Mouse (Mus musculus) heart, postnatal 10 days (tissue): ENCODE results near the gene Slc4a1. TPM values are rescaled to one million over a fixed set of nuclear protein-coding genes. Genes with fewer than 3 reads are reported as not detected.
"Not testable (repeated sequence)": the region's sequence is repeated elsewhere in the genome, so short reads cannot be mapped to it uniquely, and the experiment has no call there.

Source experiments
- DNase-seq, 2 experiments: peaks; one replicate each; pipeline ENCODE4 v3.0.0; 2021
- intact Hi-C: fragments of 180-260 bp; cut with DNase I; formaldehyde crosslinking; loops from one replicate; pipeline ENCODE4 v1.15.1; 2025
- total RNA-seq, 2 experiments: library from RNA; stranded (reverse); gene quantifications; 2 replicates each; pipeline ENCODE4 v1.2.3; 2021

The Slc4a1 gene
- total RNA-seq: 10 to 100 TPM in 1 of 2 experiments, 1 to 10 TPM in 1; 3.5 to 13.0 TPM

DNA sequence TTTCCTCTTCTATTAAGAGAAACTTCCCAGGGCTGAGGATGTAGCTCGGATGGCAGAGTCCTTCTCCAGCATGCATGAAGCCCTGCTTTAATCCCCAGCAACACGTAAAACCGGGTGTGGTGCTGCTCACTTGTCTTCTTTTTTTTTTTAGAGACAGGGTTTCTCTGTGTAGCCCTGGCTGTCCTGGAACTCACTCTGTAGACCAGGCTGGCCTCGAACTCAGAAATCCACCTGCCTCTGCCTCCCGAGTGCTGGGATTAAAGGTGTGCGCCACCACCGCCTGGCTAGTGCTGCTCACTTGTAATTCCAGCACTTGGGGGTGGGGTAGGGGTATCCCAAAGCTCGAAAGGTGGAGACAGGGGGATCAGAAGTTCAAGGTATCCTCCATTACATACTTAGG, at the start of gene Slc4a1:
Gene Slc4a1, minus strand, starts transcription at position 101 of the 400 bp plus-strand sequence.
- DNase-seq, intact Hi-C loops: not testable (repeated sequence)

DNA sequence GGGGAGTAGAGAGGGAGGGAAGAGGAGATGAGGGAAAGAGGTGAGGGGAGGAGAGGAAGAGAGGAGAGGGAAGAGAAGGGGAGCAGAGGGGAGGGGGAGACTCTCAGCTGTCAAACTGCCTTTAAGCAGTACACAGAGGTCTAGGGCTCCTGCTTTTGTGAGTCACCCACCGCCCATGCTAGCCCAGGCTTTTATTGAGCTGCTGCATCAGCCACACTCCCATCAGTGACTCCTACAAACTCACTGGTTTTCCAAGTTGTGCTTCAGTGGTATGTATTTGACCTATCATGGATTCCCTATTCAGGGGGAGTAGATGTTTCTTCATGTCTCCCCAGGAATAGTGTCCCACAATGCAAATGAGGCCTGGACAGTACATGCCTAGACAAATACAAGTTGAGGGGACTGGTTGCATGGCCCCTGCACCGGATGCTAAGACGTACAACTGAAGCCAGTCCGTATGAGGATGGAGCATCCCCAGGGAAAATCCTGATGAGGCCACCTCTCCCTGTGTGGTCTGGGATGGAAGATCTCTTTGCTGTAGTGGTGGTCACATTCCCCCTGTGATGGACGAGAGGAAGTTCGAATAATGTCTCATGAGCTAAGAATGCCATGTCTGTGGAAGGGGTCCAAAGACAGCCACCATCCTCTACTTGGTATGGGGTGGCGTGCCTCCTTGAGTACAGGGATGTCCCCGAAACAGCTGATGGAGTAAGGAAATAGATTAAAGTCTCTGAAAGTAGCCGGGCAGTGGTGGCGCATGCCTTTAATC, 49.2 kb upstream of the Slc4a1 start:
- intact Hi-C loops: loop anchor here (2.0 kb wide), 1 partner anchor 14 kb away; no protein-coding TSS in a partner anchor
- DNase-seq: no peak

DNA sequence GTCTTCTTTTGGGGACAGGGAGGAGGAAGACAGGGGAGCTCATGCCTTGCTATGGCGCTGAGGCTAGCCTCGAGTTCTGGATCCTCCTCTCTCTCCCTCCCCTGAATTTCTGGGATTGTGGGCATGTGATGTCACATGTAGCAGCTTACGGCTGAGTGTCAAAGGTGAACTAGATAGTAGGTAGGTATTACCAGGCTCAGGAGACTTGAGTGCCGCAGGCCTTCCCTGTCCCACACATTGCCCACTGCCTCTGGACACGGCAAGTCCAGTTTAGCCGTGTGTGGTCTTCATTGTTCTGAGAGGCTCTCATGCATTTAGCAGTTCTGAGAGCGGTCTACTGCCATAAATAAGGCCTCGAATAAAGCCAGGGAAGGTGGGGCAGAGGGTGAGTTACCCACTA, 47.1 kb upstream of the Slc4a1 start:
- intact Hi-C loops: no loop called here
- DNase-seq: no peak

DNA sequence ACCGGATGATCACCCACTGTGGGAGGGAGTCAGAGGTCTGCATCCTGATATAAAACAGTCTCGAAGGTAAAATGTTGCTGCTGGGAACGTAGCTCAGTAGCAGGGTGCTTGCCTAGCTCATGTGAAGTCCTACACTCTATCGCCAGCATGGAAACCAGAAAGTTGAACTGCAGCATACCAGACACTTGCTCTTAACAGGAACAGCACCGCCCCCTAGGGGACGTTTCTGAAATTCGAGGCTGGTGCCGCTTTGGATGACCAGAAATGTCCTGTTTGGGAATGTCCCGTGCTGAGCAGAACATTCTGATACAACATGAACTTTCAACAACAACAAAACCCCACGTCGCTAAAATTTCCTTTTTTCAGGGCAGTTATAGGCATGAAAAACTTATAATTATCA, 45.7 kb upstream of the Slc4a1 start:
- peak; percentile 94 to 97 for DNase-seq
- intact Hi-C loops: loop anchor here (1.0 kb wide), 1 partner anchor 102 kb away; no protein-coding TSS in a partner anchor

DNA sequence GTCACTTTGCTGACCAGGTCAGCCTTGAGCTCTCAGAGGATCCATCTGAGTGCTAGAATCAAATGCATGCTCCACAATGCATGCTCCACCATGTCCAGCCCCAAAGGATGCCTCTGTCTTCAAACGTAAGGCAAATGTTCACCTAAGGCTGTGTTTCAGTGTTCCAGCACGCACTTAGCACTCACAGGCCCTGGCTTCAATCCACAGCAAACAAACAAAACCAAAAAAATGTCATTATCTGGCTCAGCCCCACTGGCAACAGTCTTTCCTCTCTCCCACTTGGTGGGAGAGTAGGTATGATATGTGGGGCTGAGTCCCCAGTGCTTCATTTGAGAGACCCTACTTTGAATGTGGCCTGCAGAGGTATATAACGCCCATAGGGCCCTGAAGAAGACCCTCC, 45.1 kb upstream of the Slc4a1 start:
- no peak for DNase-seq
- intact Hi-C loops: loop anchor here (1.0 kb wide), 1 partner anchor 102 kb away; no protein-coding TSS in a partner anchor

DNA sequence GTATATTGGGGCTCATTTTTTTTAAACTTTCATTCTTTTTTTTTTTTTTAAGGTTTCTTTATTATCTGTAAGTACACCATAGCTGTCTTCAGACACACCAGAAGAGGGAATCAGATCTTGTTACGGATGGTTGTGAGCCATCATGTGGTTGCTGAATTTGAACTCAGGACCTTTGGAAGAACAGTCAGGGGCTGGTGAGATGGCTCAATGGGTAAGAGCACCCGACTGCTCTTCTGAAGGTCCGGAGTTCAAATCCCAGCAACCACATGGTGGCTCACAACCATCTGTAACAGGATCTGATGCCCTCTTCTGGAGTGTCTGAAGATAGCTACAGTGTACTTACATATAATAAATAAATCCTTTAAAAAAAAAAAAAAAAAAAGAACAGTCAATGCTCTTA, 44.3 kb upstream of the Slc4a1 start:
- intact Hi-C loops, DNase-seq: not testable (repeated sequence)

DNA sequence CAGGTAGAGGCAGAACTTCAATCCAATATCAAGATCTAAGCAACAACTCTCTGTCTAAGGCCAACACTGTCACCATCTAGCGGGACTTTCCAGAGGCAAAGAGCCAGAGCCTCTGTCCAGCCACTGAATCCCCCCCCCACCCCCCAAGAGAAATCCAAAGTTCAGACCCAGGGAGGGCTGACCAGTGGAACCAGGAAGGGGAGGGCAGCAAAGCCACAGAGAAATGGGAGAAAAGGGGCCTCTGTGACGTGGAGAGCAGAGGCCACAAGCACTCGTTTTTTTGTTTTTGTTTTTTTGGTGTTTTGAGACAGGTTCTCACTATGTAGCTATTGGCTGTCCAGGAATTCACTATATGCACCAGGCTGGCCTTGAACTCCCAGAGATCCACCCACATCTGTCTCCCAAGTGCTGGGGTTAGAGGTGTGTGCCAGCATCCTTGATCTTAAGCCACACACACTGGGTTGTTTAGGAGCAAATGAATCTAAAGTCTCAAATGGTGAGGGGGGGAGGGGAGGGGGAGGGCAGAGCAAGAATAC, 43.9 kb upstream of the Slc4a1 start:
- no peak for DNase-seq
- intact Hi-C loops: no loop called here

DNA sequence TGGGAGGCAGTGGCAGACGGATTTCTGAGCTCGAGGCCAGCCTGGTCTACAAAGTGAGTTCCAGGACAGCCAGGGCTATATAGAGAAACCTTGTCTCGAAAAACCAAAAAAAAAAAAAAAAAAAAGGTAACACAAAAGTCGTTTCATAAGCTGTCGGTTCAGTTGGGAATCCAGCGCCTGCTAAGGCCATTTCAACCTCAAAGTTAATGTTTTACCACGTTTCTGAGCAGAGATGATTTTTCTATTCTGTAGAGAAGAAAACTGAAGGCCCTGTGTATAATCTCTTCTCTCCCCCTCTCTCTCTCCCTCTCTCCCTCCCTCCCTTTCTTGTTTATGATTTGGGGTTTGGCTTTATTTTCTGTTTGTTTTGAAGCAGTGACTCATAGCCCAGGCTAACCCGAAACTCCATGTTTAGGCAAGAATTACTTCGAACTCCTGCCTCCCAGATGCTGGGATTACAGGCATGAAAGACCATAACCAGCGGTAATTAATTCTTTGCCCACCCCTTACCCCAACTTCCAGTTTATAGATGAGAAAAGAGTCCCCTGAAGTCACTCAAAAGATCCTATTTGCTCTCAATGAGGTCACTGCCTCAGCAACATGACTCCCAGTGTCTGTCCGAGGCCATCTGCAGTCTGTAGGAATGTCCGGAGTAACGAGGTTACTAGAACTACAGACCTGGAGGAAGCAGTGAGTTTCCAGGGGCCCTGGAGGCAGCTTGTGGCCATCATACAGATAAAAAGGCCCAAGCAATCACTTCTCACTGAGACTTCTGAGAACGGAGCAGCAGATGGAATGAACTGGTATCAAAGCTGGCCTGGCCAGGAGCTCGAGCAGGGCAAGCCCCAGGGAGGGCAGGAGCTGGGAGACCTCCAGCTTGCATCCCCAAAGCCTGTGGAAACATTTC, 43.1 kb upstream of the Slc4a1 start:
- DNase-seq: no peak
- intact Hi-C loops: no loop called here

DNA sequence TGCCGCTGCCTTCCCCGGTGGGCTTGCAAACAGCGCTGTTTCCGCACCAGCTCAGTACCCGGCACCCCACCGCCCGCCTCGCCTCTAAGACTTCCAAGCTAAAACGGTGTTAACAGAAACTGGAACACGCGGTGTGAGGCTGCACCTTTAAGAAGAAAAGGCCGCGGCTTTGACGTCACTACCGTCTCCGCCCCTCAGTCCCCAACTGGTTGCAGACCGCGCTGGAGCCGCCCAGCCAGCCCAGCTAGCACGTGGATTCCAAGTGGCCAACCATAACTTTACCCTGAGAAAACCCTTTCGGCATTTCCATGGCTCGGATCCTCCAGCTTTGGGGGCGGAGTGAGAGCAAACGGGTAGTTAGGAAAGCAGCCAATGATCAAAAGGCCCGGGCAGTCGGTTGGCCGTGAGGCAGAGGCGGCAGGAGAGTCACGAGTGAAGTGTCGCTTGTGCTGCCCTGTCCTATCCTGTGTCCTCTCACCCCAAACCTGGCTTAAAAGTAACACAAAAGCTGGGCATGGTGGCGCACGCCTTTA, 42.4 kb upstream of the Slc4a1 start:
- DNase-seq: peak; percentile 99
- intact Hi-C loops: no loop called here

DNA sequence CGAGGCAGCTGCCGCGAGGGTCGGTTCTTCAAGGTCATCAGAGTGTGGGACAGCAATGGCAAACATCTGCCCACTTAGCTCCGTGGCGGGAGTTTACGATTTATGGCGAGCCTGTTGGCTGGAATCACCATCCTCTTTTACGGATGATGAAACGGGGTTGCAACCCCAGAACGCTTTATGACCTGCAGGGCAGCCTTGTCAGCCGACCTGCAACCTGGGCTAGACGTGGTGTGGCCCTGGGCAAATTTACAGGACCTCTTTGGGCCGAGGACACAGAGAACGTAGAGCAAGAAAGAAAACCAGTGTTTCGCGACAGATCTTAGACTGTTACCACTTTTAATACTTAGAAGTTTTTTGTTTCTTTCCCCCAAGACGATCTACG, 41.8 kb upstream of the Slc4a1 start, which contains the start of gene Slc25a39:
Gene Slc25a39, minus strand, starts transcription at position 113 of the 382 bp plus-strand sequence.
- no peak for DNase-seq
- intact Hi-C loops: loop anchor here (1.0 kb wide), 1 partner anchor 92 kb away; no protein-coding TSS in a partner anchor

DNA sequence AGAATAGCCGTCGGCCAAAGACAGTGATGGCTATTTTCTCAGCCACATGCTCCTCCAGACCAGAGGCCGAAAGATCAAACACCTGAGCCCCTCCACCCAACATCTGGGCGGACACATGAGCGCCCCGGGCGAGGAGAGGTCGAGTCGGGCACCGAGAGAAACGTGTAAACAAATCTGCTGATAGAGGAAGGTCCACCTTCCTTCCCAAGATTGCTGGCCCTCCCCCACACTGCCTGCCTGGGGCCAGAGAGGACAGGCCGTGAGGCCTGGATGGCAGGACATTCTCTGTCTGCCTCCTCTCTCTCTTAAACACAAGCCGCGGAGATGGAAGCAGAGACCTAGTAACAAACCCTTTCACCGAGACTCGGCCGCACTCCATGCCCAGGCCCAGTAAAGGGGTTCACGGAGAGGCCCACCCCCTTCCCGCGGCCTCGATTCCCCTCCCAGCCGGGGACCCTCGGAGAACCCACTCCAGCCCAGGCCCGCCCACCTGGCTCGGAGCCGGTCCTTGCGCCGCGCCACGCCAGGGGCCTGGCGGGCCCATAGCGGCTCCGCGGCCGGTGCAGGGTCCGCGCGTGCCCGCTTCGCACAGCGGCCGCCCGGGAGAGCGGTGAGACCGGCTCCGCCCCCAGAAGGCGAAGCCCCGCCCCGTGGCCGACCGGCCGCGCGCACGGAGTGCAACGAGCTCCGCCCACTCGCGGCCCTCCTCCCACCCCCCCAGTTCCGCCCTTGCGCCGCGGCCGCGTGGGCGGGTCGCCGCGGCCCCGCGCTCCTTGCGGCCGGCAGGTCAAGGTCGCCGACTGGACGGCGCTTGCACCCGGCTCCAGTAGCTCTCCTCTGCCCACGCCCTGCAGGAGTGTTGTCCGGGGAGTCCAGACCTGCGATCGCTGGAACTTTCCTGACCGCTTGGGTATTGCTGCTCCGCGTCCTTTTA, 41.2 kb upstream of the Slc4a1 start:
- DNase-seq: peak; percentile 95
- intact Hi-C loops: loop anchor here (1.0 kb wide), 1 partner anchor 91 kb away; no protein-coding TSS in a partner anchor

DNA sequence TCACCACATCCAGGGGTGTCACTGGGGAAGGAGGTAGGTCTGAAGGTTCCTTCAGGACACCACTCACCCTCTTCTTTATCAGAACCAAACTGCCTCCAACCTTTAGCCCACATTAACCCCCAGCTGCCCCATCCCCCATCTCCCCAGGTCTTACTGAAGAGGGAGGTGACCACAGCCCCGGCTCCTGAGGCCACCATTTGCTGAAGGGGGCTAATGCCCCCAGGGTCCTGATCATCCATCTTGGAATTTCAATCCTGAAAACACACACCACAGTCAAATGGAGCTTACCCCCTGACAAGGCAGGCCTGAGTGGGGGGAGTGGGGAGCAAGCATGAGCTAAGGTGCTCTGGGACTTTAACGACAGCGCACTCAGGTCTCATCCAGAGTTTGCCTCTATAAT, 40.4 kb upstream of the Slc4a1 start:
- intact Hi-C loops: no loop called here
- DNase-seq: no peak

DNA sequence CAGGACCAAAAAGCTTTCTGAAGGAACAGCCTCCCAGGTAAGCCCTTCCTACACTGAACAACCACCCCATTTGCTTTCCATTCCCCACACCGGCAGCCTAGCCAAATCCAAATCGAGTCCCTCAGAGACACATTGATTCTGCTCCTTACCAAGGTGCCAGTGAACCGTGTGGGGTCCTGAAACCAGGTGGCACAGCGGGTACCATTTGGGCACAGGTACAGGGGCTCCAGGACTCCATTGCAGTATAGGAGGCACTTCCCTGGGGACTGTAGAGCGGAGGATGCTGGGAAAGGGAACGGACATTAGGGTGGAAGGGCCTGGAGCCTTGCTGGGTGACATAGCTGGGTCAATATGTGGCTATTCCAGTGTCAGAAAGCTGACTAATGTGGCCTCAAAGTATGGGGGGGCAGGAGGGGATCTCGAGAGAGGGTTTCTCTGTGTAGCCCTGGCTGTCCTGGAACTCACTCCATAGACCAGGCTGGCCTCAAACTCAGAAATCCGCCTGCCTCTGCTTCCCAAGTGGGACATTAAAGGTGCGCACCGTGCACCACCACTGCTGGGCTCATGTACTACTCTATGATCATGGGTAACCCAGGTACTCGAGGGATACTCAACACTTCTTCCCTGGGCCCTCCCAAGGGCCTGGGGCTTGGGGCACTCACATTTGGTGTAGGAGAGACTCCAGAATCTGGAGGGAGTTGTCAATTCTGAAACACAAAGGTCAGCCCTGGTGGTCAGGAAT, 39.7 kb upstream of the Slc4a1 start:
- intact Hi-C loops: no loop called here
- DNase-seq: no peak

DNA sequence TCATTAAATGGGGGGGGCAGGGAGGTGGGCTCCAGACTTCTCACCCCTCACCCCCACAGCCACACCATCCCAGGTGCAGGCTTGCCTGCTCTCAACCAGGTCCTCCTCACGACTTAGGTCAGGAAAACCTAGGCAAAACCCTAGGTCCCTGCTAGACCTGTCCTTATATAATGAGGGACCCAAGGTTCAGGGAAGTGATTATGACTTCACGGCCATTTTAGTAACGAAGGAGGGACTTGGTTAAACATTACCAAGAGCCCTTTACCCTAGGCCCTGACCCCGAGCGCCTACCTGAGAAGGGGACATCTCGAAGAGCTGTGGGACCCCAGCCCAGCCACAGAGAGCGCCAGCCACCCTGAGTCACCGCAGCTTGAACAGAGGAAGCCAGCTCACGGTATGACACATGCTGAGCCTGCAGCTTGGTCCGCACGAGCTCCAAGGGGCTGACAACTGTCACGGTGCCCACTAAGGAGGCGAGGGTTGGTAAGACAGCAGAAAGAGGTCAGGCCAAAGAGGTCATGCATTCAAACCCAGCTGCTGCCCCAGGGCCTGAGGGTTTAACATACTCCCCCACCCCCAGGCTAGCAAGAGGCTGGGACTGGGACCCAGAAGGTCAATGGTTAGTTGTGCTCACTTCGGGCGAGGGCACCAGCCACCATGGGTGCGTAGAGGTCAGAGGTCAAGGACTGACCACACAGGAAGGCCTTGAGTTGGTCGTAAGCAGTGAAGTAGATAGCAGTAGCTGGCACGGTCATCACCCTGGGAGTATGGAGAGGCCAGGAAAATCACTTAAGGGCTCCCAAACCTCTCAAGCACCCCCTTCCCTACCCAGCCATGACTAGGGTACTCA, 38.4 kb upstream of the Slc4a1 start:
- intact Hi-C loops: no loop called here
- DNase-seq: no peak

DNA sequence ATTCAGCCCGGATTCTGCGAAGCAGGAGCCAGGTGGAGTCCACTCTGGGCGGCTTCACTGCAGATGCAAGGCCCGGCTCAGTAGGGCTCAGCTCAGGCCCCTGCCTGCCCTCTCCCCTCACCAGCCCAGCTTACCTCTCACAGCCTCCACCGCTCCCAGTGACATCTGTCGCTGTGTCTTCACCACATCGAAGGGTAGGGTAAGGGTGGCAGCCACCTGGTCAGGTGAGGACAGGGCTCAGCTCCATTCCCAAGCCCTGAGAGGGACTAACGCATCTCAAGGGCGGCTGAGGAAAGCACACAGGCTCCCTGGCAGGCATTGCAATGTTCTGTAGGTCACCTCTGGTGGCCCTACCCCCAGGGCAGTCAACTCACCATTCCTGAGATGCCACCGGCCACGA, 37.7 kb upstream of the Slc4a1 start:
- intact Hi-C loops: no loop called here
- no peak for DNase-seq

DNA sequence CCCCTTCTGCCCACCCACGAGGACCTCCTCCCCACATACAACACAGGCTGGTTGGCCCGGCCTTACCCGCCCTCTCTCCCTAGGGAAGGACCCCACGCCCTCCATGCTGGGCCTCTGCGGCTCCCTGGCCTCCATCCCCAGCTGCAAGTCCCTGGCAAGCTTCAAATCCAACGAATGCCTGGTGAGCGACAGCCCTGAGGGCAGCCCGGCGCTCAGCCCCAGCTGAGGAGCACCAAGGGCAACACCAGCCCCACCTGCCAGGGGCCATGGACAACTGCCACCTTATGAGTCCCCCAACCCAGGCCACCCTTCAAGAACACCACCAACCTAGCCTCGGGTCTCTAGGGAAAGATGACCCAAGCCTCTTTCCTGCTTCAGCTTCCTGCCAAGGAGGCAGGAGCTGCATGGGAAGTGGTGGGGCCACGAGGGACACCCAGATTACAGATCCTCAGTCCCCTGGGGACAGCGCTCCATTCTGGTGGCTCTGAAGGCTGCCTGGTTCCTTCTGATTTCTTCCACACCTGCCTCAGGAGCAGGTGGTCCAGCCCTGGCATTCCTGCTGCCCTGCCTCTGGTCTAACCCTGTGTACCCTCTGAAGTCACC, 36.0 kb upstream of the Slc4a1 start:
- intact Hi-C loops: no loop called here
- DNase-seq: no peak

DNA sequence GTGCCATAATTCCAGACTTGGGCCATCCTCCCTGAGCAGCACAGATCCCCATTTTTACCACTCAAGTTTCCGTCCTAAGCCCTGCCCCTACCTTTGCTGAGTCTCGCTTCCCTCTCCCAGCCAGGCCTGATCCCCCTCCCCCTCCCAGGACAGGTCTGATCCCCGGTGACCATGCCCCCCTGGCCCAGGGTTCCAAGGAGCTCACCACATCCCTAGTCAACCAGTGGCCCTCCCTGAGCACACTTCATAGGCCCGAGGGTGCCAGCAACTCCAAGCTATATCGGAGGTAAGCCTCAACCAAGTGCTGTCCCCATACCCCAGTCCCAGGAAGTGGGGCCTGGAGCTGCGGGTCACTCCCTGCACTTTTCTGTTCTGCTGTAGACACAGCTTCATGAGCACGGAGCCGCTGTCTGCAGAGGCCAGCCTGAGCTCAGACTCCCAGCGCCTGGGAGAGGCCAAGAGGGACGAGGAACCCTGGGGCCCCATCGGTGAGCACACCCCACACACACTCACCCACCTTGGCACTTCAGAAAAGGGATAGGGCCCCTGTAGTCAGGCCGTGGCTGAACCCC, 34.6 kb upstream of the Slc4a1 start:
- no peak for DNase-seq
- intact Hi-C loops: no loop called here
